Mouse (Mus musculus) limb, embryonic 12.5 days (tissue): ENCODE results near the gene Kif13a. TPM values are rescaled to one million over a fixed set of nuclear protein-coding genes. Genes with fewer than 3 reads are reported as not detected.

ENCODE experiments used
- ATAC-seq: fragments of 200-750 bp; cut with Nextera tagmentation; 2 replicates; pipeline ENCODE4 v1.8.0; 2017; ENCODE audit warnings: low read depth, moderate TSS enrichment; ENCODE audit not compliant: insufficient number of reproducible peaks, insufficient read depth, low FRiP score, low TSS enrichment
- H3K27ac ChIP-seq: fragments of 300-500 bp; sonication (generic); 2 replicates; pipeline ENCODE4 v1.5.1; 2016; ENCODE audit warnings: mild to moderate bottlenecking, moderate library complexity
- H3K27me3 ChIP-seq: fragments of 300-500 bp; sonication (generic); 2 replicates; pipeline ENCODE4 v1.6.1; 2016; ENCODE audit warnings: mild to moderate bottlenecking, moderate library complexity
- H3K36me3 ChIP-seq: fragments of 300-500 bp; sonication (generic); 2 replicates; pipeline ENCODE4 v1.6.1; 2016; ENCODE audit warnings: mild to moderate bottlenecking, moderate library complexity
- H3K4me1 ChIP-seq: fragments of 300-500 bp; sonication (generic); replicated peaks from 2 replicates; pipeline ENCODE4 v1.6.1; 2016
- H3K4me2 ChIP-seq: fragments of 300-500 bp; sonication (generic); 2 replicates; pipeline ENCODE4 v1.6.1; 2016; ENCODE audit warnings: mild to moderate bottlenecking, moderate library complexity
- H3K4me3 ChIP-seq: fragments of 300-500 bp; sonication (generic); replicated peaks from 2 replicates; pipeline ENCODE4 v1.5.1; 2016; ENCODE audit warnings: mild to moderate bottlenecking
- H3K9ac ChIP-seq: fragments of 300-500 bp; sonication (generic); replicated peaks from 2 replicates; pipeline ENCODE4 v1.6.1; 2016; ENCODE audit warnings: mild to moderate bottlenecking, moderate library complexity
- H3K9me3 ChIP-seq: fragments of 300-500 bp; sonication (generic); 2 replicates; pipeline ENCODE4 v1.6.1; 2016; ENCODE audit warnings: mild to moderate bottlenecking, moderate library complexity
- WGBS: fragments of 180-500 bp; shearing (Covaris S2); methylation state at CpG from one replicate; pipeline ENCODE4 v1.1.7; 2016; 5-methylcytosine and 5-hydroxymethylcytosine counted together
- polyA plus RNA-seq: library from polyadenylated mRNA; unstranded; fragments of >200 nt; fragmentation: Nextera tagmentation; extraction: Ambion mirVana; gene quantifications from 2 replicates; pipeline ENCODE4 v1.2.1, GENCODE M21; 2016

Gene Kif13a
- polyA plus RNA-seq: 21.8 and 23.3 TPM in 2 replicates

DNA sequence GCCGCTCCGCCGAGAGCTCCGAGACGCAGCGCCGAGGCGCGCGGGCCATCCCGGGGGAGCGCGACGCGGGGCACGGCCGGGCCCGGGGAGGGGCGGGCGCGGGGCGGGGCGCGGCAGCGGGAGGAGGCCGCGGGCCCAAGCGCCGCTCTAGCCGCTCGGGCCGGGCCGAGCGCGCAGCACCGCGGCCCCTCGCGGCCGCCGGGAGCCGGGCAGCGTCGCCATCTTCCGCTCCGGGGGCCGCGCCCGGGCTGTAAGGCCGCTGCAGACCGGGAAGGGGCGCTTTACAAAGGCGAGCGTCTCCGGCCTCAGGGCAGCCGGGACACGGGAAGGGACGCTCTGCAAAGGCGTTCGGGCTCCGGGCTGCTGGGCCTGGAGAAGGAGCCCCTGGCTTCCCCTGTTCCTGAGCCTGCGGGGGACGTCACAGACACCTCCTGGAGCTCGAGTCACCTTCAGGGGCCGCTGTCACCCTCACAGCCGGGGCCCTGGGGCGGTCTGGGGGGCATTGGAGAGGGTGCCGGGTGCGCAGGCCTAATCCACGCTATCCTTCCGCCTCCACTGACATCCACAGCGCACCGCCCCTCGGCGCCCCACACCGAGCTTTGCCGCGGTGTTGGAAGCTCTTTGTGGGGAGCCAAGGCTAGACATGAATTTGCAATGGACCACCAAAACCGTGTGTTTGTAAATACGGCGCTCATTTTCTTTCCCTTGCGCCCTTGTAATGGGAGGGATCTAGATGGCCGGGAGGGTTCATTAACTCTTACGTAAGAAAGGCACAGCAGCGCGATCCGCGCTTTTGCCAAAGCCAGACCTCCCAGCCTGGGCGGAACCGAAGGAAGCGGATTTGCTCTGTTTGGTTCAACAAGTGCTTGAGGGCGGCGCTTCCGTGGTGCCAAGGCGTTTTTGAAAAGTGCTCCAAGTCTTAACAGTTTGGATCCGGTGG is at the start of gene Kif13a:
Gene Kif13a, minus strand, starts transcription at position 149 of the 940 bp plus-strand sequence.
- Histone ChIP-seq H3K4me2 (peak within 1 kb of the TSS; percentile 84), H3K4me3 (peak within 1 kb of the TSS; percentile 76), H3K4me1 (peaks cover 28% of the 10 kb centered on the region), H3K27me3 (peaks cover 12% of the 10 kb centered on the region), H3K9me3 (no peaks in the 10 kb centered on the region), H3K9ac (peak within 1 kb of the TSS; percentile 86), H3K27ac (peak within 1 kb of the TSS; percentile 97), H3K36me3 (peaks cover 10% of the 10 kb centered on the region)
- WGBS: under 1% methylated on average over 87 of the region's 96 CpGs
- peak; percentile 72 for ATAC-seq

DNA sequence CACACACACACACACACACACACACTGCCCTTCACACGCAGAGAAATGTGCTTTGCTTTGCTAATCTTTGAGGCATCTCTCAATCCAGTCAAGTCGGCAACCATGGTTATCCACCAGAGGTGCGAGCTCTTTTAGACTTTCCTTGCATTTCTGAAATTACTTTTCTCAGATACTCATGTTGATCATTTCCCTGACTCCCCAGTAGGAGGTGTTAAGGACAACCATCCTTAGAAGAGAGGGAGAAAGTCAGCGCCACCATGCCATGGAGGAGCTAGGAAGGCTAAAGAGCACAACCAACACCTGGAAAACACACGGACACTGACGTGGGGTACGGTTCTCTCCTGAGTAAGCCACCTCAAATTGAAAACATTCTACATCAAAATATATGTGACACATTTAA is 46.9 kb upstream of the Kif13a start:
- 86% methylated on average over 7 of the region's 7 CpGs for WGBS
- H3K4me2 ChIP-seq: no peak overlapping the region
- no peaks in the 10 kb centered on the region for H3K36me3 ChIP-seq
- H3K27me3 ChIP-seq: no peaks in the 10 kb centered on the region
- ATAC-seq: no peak
- H3K4me3 ChIP-seq: no peak overlapping the region
- 0 out of 2 replicates have a peak, but pooled peaks cover 2% of the 10 kb centered on the region for H3K4me1 ChIP-seq
- no peak overlapping the region for H3K27ac ChIP-seq
- no peak overlapping the region for H3K9ac ChIP-seq
- H3K9me3 ChIP-seq: no peaks in the 10 kb centered on the region

DNA sequence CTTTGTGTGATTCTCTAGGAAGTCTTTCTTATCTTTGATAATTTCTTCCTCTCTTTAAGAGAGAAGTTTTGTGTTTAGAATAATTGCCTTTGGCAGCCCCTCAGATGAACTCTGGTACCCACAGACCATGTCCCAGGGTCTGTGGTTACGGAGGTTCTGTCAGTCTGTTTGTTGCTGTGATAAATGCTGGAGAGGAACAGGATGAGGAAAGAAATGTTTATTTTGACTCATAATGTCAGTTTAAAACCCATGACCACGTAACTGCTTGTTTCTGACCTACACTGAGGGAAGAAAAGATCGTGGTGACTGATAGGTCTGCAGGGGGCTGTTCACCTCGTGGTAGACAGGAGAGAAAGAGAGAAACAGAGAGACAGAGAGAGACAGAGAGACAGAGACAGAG is 46.3 kb upstream of the Kif13a start:
- H3K27me3 ChIP-seq: no peaks in the 10 kb centered on the region
- H3K4me2 ChIP-seq: no peak overlapping the region
- no peak overlapping the region for H3K4me3 ChIP-seq
- 73% methylated on average over 4 of the region's 4 CpGs for WGBS
- no peak overlapping the region for H3K27ac ChIP-seq
- H3K36me3 ChIP-seq: no peaks in the 10 kb centered on the region
- 0 out of 2 replicates have a peak, but pooled peaks cover 2% of the 10 kb centered on the region for H3K4me1 ChIP-seq
- ATAC-seq: no peak
- no peak overlapping the region for H3K9ac ChIP-seq
- H3K9me3 ChIP-seq: no peaks in the 10 kb centered on the region

DNA sequence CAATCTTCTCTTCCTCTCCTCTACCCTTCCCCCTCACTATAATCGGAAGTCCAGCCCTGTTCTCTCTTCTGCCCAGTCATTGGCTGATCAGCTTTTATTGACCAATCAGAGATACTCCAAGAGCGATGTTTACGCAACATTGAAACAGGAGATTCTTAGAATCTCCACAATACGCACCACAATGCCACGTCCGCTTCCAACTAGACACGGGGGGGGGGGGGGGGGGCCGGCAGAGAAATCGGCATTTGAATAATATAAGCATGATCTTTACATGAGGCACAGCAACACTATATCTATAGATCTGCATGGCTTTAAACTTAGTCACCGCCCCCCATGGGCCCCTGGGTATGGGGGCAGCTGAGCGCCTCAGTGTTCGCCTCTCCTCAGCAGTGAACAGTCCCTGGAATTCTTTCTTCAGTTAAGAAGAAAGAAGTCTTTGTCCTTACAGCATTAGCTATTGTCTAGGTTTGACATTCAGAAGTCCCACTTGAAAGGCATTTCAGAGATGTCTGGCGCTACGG is 45.4 kb upstream of the Kif13a start:
- Histone ChIP-seq H3K4me1 (0 out of 2 replicates have a peak, but pooled peaks cover 2% of the 10 kb centered on the region), H3K36me3 (no peaks in the 10 kb centered on the region), H3K9ac (no peak overlapping the region), H3K27me3 (no peaks in the 10 kb centered on the region), H3K9me3 (no peaks in the 10 kb centered on the region), H3K27ac (no peak overlapping the region), H3K4me2 (peak overlapping the region; percentile 7; the same call in 1 of the 2 replicates), H3K4me3 (no peak overlapping the region)
- 72% methylated on average over 14 of the region's 14 CpGs for WGBS
- no peak for ATAC-seq

DNA sequence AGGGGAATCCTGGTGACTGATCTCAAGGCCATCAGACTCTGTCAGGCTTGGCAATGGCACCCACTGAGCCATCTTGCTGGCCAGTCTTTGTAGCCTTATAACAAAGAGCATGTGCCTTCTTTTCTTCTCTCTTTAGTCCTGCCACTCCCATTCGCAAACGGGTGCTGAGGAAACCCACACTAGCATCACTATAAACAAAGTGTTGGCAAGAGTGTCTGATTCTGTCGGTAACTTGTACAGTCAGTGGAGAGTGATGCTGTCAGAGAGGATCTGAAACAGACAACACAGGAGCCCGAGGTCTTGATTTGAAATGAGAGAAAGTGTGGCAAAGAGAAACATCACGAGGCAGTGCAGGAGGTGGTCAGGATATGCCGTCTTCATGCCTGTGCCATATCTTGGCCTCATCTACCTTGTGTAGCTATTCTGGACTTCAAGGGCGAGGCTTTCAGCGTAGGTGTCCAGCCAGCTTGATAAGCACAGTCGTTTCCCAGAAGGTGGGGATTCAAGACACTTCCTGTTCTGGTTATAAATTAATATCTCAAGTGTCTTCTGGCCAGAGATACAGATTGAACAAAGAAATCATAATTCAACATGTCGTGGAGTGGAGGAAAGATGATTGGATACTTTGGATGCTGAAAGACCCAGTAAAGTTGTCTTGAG is 40.7 kb upstream of the Kif13a start:
- Histone ChIP-seq H3K27ac (no peak overlapping the region), H3K4me1 (0 out of 2 replicates have a peak, but pooled peaks cover 12% of the 10 kb centered on the region), H3K27me3 (no peaks in the 10 kb centered on the region), H3K36me3 (no peaks in the 10 kb centered on the region), H3K9me3 (no peaks in the 10 kb centered on the region), H3K4me2 (no peak overlapping the region), H3K9ac (no peak overlapping the region), H3K4me3 (no peak overlapping the region)
- WGBS: 85% methylated on average over 10 of the region's 10 CpGs
- no peak for ATAC-seq

DNA sequence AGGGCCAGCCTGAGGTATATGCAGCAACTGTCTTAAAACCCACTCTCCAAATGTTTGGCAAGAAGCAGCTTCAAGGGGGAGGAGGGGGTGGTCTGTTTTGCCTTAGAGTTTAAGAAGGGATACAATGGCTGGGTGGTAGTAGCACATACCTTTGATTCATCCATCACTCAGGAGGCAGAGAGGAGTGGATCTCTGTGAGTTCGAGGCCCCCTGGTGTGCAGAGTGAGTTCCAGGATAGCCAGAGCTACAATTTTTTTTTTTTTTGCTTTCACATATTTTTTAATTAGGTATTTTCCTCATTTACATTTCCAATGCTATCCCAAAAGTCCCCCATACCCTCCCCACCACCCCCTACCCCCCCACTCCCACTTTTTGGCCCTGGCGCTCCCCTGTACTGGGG is 39.0 kb upstream of the Kif13a start:
- H3K36me3 ChIP-seq: no peaks in the 10 kb centered on the region
- H3K27ac ChIP-seq: no peak overlapping the region
- no peak overlapping the region for H3K4me2 ChIP-seq
- WGBS: 78% methylated on average over 2 of the region's 2 CpGs
- no peak overlapping the region for H3K4me3 ChIP-seq
- H3K27me3 ChIP-seq: no peaks in the 10 kb centered on the region
- ATAC-seq: no peak
- H3K9me3 ChIP-seq: peaks cover 5% of the 10 kb centered on the region; the same call in 1 of the 2 replicates
- no peak overlapping the region for H3K9ac ChIP-seq
- H3K4me1 ChIP-seq: 0 out of 2 replicates have a peak, but pooled peaks cover 10% of the 10 kb centered on the region

DNA sequence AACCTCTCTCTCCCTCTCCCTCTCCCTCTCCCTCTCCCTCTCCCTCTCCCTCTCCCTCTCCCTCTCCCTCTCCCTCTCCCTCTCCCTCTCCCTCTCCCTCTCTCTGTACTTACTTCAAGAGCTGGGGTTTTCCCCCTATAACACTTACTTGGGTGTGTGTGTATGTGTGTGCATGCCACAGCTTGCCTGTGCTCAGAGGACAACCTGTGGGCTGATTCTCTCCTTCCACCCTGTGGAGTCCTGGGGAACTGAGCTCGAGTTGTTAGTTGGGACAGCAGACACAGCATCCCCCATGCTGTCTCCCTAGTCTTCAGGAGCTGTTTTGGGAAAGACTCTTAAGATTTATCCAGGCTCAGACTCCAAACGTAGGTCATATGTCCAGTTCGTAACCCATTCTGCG is 37.6 kb upstream of the Kif13a start:
- 71% methylated on average over 4 of the region's 4 CpGs for WGBS
- H3K4me1 ChIP-seq: 0 out of 2 replicates have a peak, but pooled peaks cover 10% of the 10 kb centered on the region
- no peak overlapping the region for H3K4me3 ChIP-seq
- no peaks in the 10 kb centered on the region for H3K36me3 ChIP-seq
- H3K4me2 ChIP-seq: no peak overlapping the region
- no peak overlapping the region for H3K27ac ChIP-seq
- no peaks in the 10 kb centered on the region for H3K27me3 ChIP-seq
- ATAC-seq: no peak
- H3K9me3 ChIP-seq: peaks cover 5% of the 10 kb centered on the region; the same call in 1 of the 2 replicates
- no peak overlapping the region for H3K9ac ChIP-seq

DNA sequence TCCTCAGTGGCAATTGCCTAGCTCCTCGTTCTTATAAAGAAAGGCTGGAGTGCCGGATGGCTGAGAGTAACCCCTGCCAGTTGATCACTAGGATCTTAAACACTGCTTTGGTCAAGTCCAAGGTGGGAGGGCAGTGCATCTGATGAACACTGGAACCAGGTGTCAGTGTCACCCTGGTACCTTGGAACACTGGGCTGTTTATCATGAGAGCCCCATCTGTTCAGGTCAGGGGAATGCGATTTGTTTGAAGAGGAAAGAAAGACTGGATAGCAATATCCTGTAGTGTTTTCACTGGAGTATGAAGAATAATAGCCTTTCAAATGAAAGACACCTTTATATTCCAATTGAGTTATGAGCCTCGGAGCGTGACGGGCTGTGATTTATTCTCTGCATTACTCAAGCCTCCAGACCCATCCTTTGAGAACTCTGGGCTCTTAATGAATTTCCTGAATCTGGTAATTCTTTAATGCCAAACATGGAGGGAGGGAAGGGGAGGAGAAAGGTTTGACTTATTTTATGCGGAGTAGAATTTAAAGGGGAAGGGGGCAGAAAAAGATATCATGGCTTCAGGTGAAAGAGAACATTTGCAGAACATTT is 31.3 kb upstream of the Kif13a start:
- H3K9ac ChIP-seq: no peak overlapping the region
- peaks cover 12% of the 10 kb centered on the region for H3K4me1 ChIP-seq
- peaks cover 5% of the 10 kb centered on the region; the same call in 1 of the 2 replicates for H3K9me3 ChIP-seq
- H3K27ac ChIP-seq: no peak overlapping the region
- no peak overlapping the region for H3K4me3 ChIP-seq
- WGBS: 52% methylated on average over 7 of the region's 7 CpGs
- no peaks in the 10 kb centered on the region for H3K36me3 ChIP-seq
- no peak for ATAC-seq
- no peak overlapping the region for H3K4me2 ChIP-seq
- H3K27me3 ChIP-seq: no peaks in the 10 kb centered on the region

DNA sequence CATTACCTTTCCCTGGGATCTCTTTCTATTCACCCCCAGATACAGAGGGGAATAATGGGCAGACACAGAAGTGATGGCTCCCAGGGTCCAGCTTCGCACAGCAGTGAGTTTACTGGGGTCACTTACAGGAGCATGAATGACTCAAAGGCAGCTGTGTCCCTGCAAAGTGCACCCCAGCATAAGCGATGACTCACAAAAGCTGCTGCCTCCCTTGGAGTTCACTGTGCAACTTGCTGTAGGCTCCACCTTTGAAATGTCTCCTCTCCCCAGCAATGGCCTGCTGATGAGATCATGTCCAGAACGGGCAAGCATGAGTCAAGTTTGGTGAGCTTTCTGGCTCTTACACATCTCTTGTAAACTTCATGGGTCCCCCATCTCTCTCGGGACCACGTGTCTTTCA is 29.5 kb upstream of the Kif13a start:
- WGBS: 84% methylated on average over 5 of the region's 5 CpGs
- H3K9me3 ChIP-seq: no peaks in the 10 kb centered on the region
- H3K27me3 ChIP-seq: no peaks in the 10 kb centered on the region
- peaks cover 12% of the 10 kb centered on the region for H3K4me1 ChIP-seq
- H3K27ac ChIP-seq: no peak overlapping the region
- H3K4me3 ChIP-seq: no peak overlapping the region
- no peak for ATAC-seq
- no peak overlapping the region for H3K4me2 ChIP-seq
- H3K36me3 ChIP-seq: no peaks in the 10 kb centered on the region
- H3K9ac ChIP-seq: no peak overlapping the region

DNA sequence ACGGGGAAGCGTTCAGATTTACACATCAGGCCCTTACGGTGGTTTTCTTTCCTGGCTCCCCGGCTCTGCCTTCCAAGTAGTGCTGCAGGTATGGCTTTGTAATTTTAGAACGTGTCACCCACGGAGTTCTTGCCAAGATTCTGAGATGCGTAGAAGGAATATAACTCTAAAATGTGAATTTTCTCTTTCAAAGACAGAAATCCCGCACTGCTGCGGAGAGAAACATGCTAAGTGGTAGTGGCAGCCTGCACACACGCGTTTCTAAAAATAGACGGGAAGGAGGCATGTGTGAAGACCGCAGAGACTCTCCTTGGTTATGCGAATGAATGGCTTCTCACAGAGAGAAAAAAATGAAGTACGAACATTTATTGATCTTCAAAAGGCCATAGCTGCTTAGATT is 21.5 kb upstream of the Kif13a start:
- H3K9ac ChIP-seq: no peak overlapping the region
- 70% methylated on average over 15 of the region's 15 CpGs for WGBS
- no peak for ATAC-seq
- 0 out of 2 replicates have a peak overlapping the region, but pooled peaks have one; percentile 29 for H3K27ac ChIP-seq
- no peaks in the 10 kb centered on the region for H3K9me3 ChIP-seq
- no peaks in the 10 kb centered on the region for H3K36me3 ChIP-seq
- peaks cover 4% of the 10 kb centered on the region; the same call in 1 of the 2 replicates for H3K4me1 ChIP-seq
- no peak overlapping the region for H3K4me3 ChIP-seq
- no peak overlapping the region for H3K4me2 ChIP-seq
- no peaks in the 10 kb centered on the region for H3K27me3 ChIP-seq

DNA sequence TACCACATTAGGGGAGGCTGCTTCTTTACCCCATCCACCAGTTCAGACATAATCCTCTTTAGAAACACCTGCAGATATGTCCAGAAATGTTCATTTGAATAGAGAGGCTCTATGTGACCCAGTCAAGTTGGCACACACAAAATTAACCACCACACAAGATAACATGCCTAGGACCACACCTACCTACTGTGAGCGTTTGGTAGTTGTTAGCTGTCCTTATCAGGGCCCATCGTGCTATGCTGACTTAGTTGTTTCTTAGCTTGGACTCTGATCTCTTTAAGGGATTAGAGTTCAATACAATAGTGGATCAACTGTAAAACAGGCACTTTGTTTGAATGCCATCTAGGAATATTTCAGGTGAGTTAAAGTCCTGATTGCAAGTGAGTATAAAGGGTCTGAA is 20.1 kb upstream of the Kif13a start:
- 94% methylated on average over 2 of the region's 2 CpGs for WGBS
- H3K9ac ChIP-seq: no peak overlapping the region

More for the DNA sequence above, 20.1 kb upstream of the Kif13a start:
- Histone ChIP-seq H3K27ac (no peak overlapping the region), H3K4me2 (no peak overlapping the region), H3K4me3 (no peak overlapping the region), H3K9me3 (no peaks in the 10 kb centered on the region), H3K4me1 (peaks cover 19% of the 10 kb centered on the region), H3K36me3 (no peaks in the 10 kb centered on the region), H3K27me3 (no peaks in the 10 kb centered on the region)
- no peak for ATAC-seq
